Mouse (Mus musculus) ES-E14 (cell line): ENCODE measurements around the gene Vrk1.

Experiments
- CHD2 ChIP-seq: IDR thresholded peaks from 2 replicates; pipeline ENCODE4 v1.6.1; 2014; ENCODE audit warnings: mild to moderate bottlenecking, low read depth, low read length, inconsistent platforms
- HCFC1 ChIP-seq: IDR thresholded peaks from 2 replicates; pipeline ENCODE4 v1.6.1; 2012; ENCODE audit warnings: low read length, inconsistent platforms, borderline replicate concordance; ENCODE audit not compliant: insufficient read depth

DNA sequence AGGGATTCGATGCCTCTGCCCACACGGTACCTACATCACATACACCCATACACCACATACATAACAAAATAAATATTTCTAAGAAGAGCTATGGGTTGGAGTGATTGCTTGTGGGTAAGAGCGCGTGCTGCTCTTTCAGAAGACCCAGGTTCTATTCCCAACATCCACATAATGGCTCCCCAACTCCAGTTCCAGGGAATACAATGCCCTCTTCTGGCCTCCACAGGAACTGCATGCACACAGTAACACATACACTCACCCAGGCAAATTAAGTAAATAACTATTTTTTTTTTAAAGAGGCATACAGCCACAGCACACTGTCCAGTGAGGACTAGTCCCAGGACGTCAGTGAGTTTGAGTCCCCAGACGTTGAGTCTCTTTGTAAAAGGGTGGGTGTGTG lies 92.0 kb downstream of the Vrk1 start:
- no peak for TF ChIP-seq HCFC1
- TF ChIP-seq CHD2: no peak
